Mouse (Mus musculus) Patski (cell line): ENCODE results near the gene Tekt2. TPM values are rescaled to one million over a fixed set of nuclear protein-coding genes. Genes with fewer than 3 reads are reported as not detected.

Experiments
- ATAC-seq: fragments of 100-300 bp; one replicate; pipeline ENCODE4 v1.8.0; 2021
- CTCF ChIA-PET: fragments of 350-600 bp; sonication (Branson Sonifier 250); formaldehyde crosslinking; loops from one replicate; lab custom pipeline; 2022; ENCODE audit warnings: inconsistent platforms; lab: Charles Lee
- POLR2A ChIA-PET: fragments of 350-600 bp; sonication (Branson Sonifier 250); formaldehyde crosslinking; loops from one replicate; lab custom pipeline; 2022; ENCODE audit warnings: antibody characterized with exemption, inconsistent platforms; lab: Charles Lee
- DNase-seq: peaks from one replicate; pipeline ENCODE4 v3.0.0-alpha.2; 2011; ENCODE audit warnings: low read depth, low spot score
- H3K27me3 ChIP-seq: fragments of 371-371 bp; one replicate; pipeline ENCODE4 v1.5.1; 2021
- CTCF ChIP-seq: fragments of 100-300 bp; IDR thresholded peaks from one replicate; pipeline ENCODE4 v1.5.1; 2021
- in situ Hi-C: fragments of 300-500 bp; cut with MboI; formaldehyde crosslinking; loops from 3 replicates; pipeline ENCODE4 v1.11.1; 2018; ENCODE audit warnings: low pct_unique_long_range_greater_than_20kb, mixed read lengths
- polyA plus RNA-seq: library from polyadenylated mRNA; unstranded; gene quantifications from one replicate; pipeline ENCODE4 v1.2.3, GENCODE M21; 2021

The Tekt2 gene
- polyA plus RNA-seq, 1 experiment from 2014 or later, result 0.14 TPM

GRCm38 (mm10) chr4:126275681-126276131 is 49.8 kb downstream of the Tekt2 start:
- DNase-seq, result no peak
- TF ChIP-seq CTCF, result no peak
- no peaks in the 10 kb centered on the region for H3K27me3 ChIP-seq
- in situ Hi-C loops, result no loop called here
- ChIA-PET CTCF (interaction anchor here (1.0 kb wide), 1 partner anchor 34 kb away, joined by 4 read pairs; no protein-coding TSS in a partner anchor), POLR2A (no interaction called here)
- ATAC-seq, result no peak

- POLR2A ChIA-PET, result no interaction called here
- H3K27me3 ChIP-seq, result no peaks in the 10 kb centered on the region
- DNase-seq (no peak), ATAC-seq (no peak)
- TF ChIP-seq CTCF, result no peak
- in situ Hi-C loops, result no loop called here
- CTCF ChIA-PET, result no interaction called here
Measured at GRCm38 (mm10) chr4:126275081-126275480, 50.4 kb downstream of the Tekt2 start.

GRCm38 (mm10) chr4:126273753-126274152 is 51.7 kb downstream of the Tekt2 start:
- in situ Hi-C loops, result loop anchor here (5.0 kb wide), 1 partner anchor 34 kb away; no protein-coding TSS in a partner anchor
- POLR2A ChIA-PET, result no interaction called here

More at GRCm38 (mm10) chr4:126273753-126274152, 51.7 kb downstream of the Tekt2 start:
- no peak for DNase-seq
- TF ChIP-seq CTCF, result no peak
- no peak for ATAC-seq
- CTCF ChIA-PET, result interaction anchor here (1.0 kb wide), 1 partner anchor 54 kb away, joined by 4 read pairs; no protein-coding TSS in a partner anchor
- no peaks in the 10 kb centered on the region for H3K27me3 ChIP-seq

Other genes with a start within 250 kb of the Tekt2 start
- gene Lsm10, start 229.1 kb downstream of the Tekt2 start, polyA plus RNA-seq, result 30.7 TPM
- gene Stk40, start 221.7 kb downstream of the Tekt2 start, polyA plus RNA-seq, result 11.8 TPM
- 62.2 TPM for gene Eva1b, start 177.9 kb downstream of the Tekt2 start, polyA plus RNA-seq
- gene Sh3d21, start 162.2 kb downstream of the Tekt2 start, polyA plus RNA-seq, result 0.54 TPM
- 141 TPM for gene Thrap3, start 122.9 kb downstream of the Tekt2 start, polyA plus RNA-seq
- 94.1 TPM for gene Map7d1, start 69.3 kb downstream of the Tekt2 start, polyA plus RNA-seq
- 71.6 TPM for gene Trappc3, start 63.4 kb downstream of the Tekt2 start, polyA plus RNA-seq
- 0.13 TPM for gene Col8a2, start 38.9 kb downstream of the Tekt2 start, polyA plus RNA-seq
- gene Adprhl2, start 4.0 kb downstream of the Tekt2 start, polyA plus RNA-seq, result 32.5 TPM
- 2.3 TPM for gene Ago3, start 103.9 kb upstream of the Tekt2 start, polyA plus RNA-seq
- gene Ago1, start 142.9 kb upstream of the Tekt2 start, polyA plus RNA-seq, result 23.5 TPM
- gene Ago4, start 207.8 kb upstream of the Tekt2 start, polyA plus RNA-seq, result 1.6 TPM
- gene Clspn, start 231.2 kb upstream of the Tekt2 start, polyA plus RNA-seq, result 9.1 TPM